Mouse (Mus musculus): ENCODE results near the gene Cdc45. TPM values are rescaled to one million over a fixed set of nuclear protein-coding genes. Genes with fewer than 3 reads are reported as not detected.

The Cdc45 gene
- total and polyA plus RNA-seq, 3 experiments = 2.5 to 3.9 (median 3.4) TPM

DNA sequence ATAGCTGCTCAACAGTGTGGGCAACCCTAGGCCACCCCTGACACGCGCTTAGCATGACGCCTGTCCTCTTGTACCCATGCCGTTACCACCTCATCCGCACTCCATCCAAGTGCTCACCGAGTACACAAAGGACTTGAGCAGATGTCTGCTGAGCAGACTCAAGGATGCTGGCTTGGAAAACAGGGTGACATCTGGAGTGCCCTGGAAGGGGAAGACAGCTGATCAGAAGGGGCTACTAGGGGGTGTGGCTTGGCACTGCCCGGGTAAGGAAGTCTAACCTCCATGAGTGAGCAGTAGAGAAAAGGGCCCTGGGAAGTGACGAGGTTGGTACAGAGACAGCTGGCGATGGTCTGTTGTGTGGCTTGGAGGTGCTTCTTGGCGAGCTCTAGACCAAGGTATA lies 25.1 kb downstream of the Cdc45 start:
- Histone ChIP-seq H3K27ac (no peak overlapping the region), H3K9ac (ENCODE audit: low read depth, low read length) (no peak overlapping the region), H3K4me1 (ENCODE audit: control insufficient read depth, insufficient read depth, low read length) (no peaks in the 10 kb centered on the region), H3K36me3 (ENCODE audit: control insufficient read depth, insufficient read depth, low read length) (no peaks in the 10 kb centered on the region), H3K79me2 (replicated peaks; ENCODE audit: control insufficient read depth, insufficient read depth, low read length) (no peaks in the 10 kb centered on the region), H3K4me3 (no peak overlapping the region), H3K27me3 (ENCODE audit: control insufficient read depth, insufficient read depth, low read length) (no peaks in the 10 kb centered on the region)
- intact Hi-C loops (cut with DNase I) = no loop called here
- no peak for DNase-seq
- TF ChIP-seq CTCF (IDR thresholded peaks at IDR 0.05) (no peak), EP300 (IDR thresholded peaks at IDR 0.05; ENCODE audit: insufficient read depth, low read depth, low read length) (no peak), POLR2A (IDR thresholded peaks at IDR 0.05; ENCODE audit: insufficient read depth, low read depth, low read length) (no peak)
- WGBS = 94% methylated on average over 10 of the region's 10 CpGs

DNA sequence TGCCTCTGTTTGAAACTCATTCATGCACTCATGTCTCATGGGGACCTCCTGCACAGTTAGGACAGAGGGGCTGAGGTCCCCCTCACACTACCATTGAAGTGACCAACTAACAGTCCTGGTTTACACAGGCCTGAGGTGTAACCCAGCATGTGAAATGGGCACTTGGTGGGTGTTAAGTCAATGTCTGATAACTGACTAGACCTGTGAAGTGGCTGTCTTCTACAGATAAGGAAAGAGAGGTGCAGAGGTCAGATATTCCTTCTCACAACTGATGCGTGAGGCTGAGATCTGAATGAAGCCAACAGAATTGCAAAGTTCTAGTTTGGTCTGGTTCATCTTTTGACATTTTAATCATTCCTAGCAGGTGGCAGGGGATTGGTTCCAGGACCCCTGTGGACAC lies 26.3 kb downstream of the Cdc45 start:
- intact Hi-C loops (cut with DNase I) = no loop called here
- Histone ChIP-seq H3K79me2 (replicated peaks; ENCODE audit: control insufficient read depth, insufficient read depth, low read length) (no peaks in the 10 kb centered on the region), H3K27ac (no peak overlapping the region), H3K4me3 (no peak overlapping the region), H3K9ac (ENCODE audit: low read depth, low read length) (no peak overlapping the region), H3K36me3 (ENCODE audit: control insufficient read depth, insufficient read depth, low read length) (no peaks in the 10 kb centered on the region), H3K4me1 (ENCODE audit: control insufficient read depth, insufficient read depth, low read length) (no peaks in the 10 kb centered on the region), H3K27me3 (ENCODE audit: control insufficient read depth, insufficient read depth, low read length) (no peaks in the 10 kb centered on the region)
- no peak for DNase-seq
- 85% methylated on average over 1 of the region's 1 CpGs for WGBS
- TF ChIP-seq POLR2A (IDR thresholded peaks at IDR 0.05; ENCODE audit: insufficient read depth, low read depth, low read length) (no peak), EP300 (IDR thresholded peaks at IDR 0.05; ENCODE audit: insufficient read depth, low read depth, low read length) (no peak), CTCF (IDR thresholded peaks at IDR 0.05) (no peak)

DNA sequence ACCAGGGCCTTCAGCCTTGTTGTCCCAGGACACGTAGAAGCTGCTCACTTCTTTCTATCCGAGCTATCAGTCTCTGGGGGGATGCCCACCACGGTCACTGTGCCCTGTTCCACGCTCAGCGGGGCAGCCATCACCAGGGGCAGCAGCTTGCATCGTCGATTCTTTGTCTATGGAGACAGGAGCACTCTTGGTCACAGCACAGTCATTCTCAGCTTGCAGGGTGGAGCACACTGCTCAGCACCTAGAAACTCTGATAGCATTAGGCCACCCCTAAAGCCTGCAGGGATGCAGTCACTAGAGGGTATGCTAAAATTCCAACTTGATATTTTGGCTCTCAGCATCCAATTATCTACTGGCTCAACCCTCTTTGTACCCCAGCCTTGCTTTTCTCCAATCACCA lies 26.8 kb downstream of the Cdc45 start:
- H3K27ac ChIP-seq = no peak overlapping the region
- no peak for DNase-seq
- no peaks in the 10 kb centered on the region for H3K79me2 ChIP-seq (replicated peaks; ENCODE audit: control insufficient read depth, insufficient read depth, low read length)
- no peak overlapping the region for H3K4me3 ChIP-seq
- no peaks in the 10 kb centered on the region for H3K4me1 ChIP-seq (ENCODE audit: control insufficient read depth, insufficient read depth, low read length)
- 91% methylated on average over 7 of the region's 7 CpGs for WGBS
- TF ChIP-seq CTCF (IDR thresholded peaks at IDR 0.05) (no peak), EP300 (IDR thresholded peaks at IDR 0.05; ENCODE audit: insufficient read depth, low read depth, low read length) (no peak), POLR2A (IDR thresholded peaks at IDR 0.05; ENCODE audit: insufficient read depth, low read depth, low read length) (no peak)
- H3K9ac ChIP-seq (ENCODE audit: low read depth, low read length) = no peak overlapping the region
- H3K27me3 ChIP-seq (ENCODE audit: control insufficient read depth, insufficient read depth, low read length) = no peaks in the 10 kb centered on the region
- intact Hi-C loops (cut with DNase I) = no loop called here
- no peaks in the 10 kb centered on the region for H3K36me3 ChIP-seq (ENCODE audit: control insufficient read depth, insufficient read depth, low read length)

DNA sequence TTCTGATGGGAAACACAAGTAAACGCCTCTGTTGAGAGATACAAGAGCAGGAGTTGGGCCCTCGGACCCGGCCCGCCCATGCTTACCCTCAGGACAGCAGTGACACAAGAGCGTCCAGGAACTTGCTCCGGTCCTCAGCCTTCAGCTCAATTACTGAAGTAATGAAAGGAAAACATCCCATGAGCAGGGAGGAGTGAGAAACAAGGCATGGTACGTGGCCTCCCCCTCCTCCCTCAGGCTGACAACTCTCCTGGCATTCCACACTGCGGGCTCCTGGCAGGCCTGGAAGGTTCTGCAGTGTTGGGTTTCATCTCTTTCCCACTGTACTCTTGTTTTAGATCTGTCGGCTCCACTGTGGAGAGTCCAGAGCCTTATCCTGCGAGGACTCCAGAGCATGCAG lies 30.0 kb downstream of the Cdc45 start:
- H3K4me3 ChIP-seq = no peak overlapping the region
- WGBS = 88% methylated on average over 10 of the region's 10 CpGs
- H3K4me1 ChIP-seq (ENCODE audit: control insufficient read depth, insufficient read depth, low read length) = no peaks in the 10 kb centered on the region
- intact Hi-C loops (cut with DNase I) = no loop called here
- no peak for DNase-seq
- H3K9ac ChIP-seq (ENCODE audit: low read depth, low read length) = no peak overlapping the region
- H3K27ac ChIP-seq = no peak overlapping the region
- H3K27me3 ChIP-seq (ENCODE audit: control insufficient read depth, insufficient read depth, low read length) = 0 out of 2 replicates have a peak, but pooled peaks cover 3% of the 10 kb centered on the region
- no peaks in the 10 kb centered on the region for H3K79me2 ChIP-seq (replicated peaks; ENCODE audit: control insufficient read depth, insufficient read depth, low read length)
- TF ChIP-seq CTCF (IDR thresholded peaks at IDR 0.05) (no peak), EP300 (IDR thresholded peaks at IDR 0.05; ENCODE audit: insufficient read depth, low read depth, low read length) (no peak), POLR2A (IDR thresholded peaks at IDR 0.05; ENCODE audit: insufficient read depth, low read depth, low read length) (no peak)
- no peaks in the 10 kb centered on the region for H3K36me3 ChIP-seq (ENCODE audit: control insufficient read depth, insufficient read depth, low read length)

DNA sequence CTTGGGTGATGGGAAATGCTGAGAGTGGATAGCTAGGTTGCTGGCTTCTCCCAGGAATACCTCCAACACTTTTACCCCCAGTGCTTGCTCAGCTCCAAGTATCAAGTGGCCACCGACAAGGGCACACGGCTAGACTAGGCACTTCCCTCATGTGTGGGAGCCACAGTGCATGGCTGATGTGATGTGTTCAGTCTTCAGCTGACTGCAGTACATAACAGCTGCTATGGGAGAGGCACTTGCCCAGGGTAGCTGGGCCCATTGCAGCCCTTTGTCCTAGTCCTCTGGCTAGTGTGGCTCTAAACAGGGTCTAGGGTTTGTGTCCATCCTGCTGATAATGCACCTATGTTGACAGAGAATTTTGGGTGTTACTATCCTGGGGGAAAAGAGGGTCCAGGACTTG lies 33.3 kb downstream of the Cdc45 start:
- intact Hi-C loops (cut with DNase I) = no loop called here
- WGBS = 40% methylated on average over 2 of the region's 2 CpGs
- Histone ChIP-seq H3K4me3 (peak overlapping the region; percentile 67), H3K27ac (peak overlapping the region; percentile 84), H3K9ac (ENCODE audit: low read depth, low read length) (peak overlapping the region; percentile 74), H3K4me1 (ENCODE audit: control insufficient read depth, insufficient read depth, low read length) (peaks cover 8% of the 10 kb centered on the region), H3K79me2 (replicated peaks; ENCODE audit: control insufficient read depth, insufficient read depth, low read length) (no peaks in the 10 kb centered on the region), H3K36me3 (ENCODE audit: control insufficient read depth, insufficient read depth, low read length) (no peaks in the 10 kb centered on the region; the same call in 1 of the 2 replicates), H3K27me3 (ENCODE audit: control insufficient read depth, insufficient read depth, low read length) (0 out of 2 replicates have a peak, but pooled peaks cover 3% of the 10 kb centered on the region)
- no peak for DNase-seq
- TF ChIP-seq POLR2A (IDR thresholded peaks at IDR 0.05; ENCODE audit: insufficient read depth, low read depth, low read length) = no peak
- TF ChIP-seq EP300 (IDR thresholded peaks at IDR 0.05; ENCODE audit: insufficient read depth, low read depth, low read length) = no peak
- TF ChIP-seq CTCF (IDR thresholded peaks at IDR 0.05) = no peak

DNA sequence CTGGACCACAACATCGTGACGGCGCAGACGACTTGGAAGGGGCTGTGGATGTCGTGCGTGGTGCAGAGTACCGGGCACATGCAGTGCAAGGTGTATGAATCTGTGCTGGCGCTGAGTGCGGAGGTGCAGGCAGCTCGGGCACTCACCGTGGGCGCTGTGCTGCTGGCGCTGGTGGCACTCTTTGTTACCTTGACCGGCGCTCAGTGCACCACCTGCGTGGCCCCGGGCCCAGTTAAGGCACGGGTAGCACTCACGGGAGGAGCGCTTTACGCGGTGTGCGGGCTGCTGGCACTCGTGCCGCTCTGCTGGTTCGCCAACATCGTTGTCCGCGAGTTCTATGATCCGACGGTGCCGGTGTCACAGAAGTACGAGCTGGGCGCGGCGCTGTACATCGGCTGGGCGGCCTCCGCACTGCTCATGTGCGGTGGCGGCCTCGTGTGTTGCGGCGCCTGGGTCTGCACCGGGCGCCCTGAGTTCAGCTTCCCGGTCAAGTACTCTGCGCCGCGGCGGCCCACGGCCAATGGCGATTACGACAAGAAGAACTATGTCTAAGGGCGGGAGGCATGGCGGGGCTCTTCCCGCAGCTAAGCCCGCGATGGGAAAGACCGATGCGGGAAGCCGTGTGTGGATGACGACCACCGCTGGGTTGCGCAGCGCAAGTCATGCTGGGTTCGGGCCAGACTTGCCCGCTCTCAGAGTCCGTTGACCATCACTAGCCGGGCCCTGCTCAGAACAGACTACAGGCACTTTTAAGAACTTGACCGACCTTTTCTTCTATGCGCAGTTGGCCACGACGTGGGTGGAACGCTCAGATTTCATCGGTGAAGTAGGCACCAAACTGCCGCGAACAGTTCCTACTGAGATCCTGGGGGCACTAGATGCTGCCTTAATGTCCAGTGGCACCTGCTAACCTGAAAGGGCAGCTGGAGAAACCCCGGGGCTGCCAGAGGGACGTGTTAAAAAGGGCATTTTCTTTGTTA lies 34.4 kb downstream of the Cdc45 start:
- H3K4me1 ChIP-seq (ENCODE audit: control insufficient read depth, insufficient read depth, low read length) = peaks cover 8% of the 10 kb centered on the region
- peak; percentile 37 to 46 for DNase-seq
- 0 out of 2 replicates have a peak, but pooled peaks cover 3% of the 10 kb centered on the region for H3K27me3 ChIP-seq (ENCODE audit: control insufficient read depth, insufficient read depth, low read length)
- intact Hi-C loops (cut with DNase I) = loop anchor here (2.0 kb wide), 3 partner anchors 21 to 73 kb away; no protein-coding TSS in a partner anchor
- no peaks in the 10 kb centered on the region for H3K79me2 ChIP-seq (replicated peaks; ENCODE audit: control insufficient read depth, insufficient read depth, low read length)
- no peaks in the 10 kb centered on the region; the same call in 1 of the 2 replicates for H3K36me3 ChIP-seq (ENCODE audit: control insufficient read depth, insufficient read depth, low read length)
- 6% methylated on average over 80 of the region's 80 CpGs for WGBS
- peak overlapping the region; percentile 74 for H3K9ac ChIP-seq (ENCODE audit: low read depth, low read length)
- peak overlapping the region; percentile 67 for H3K4me3 ChIP-seq
- TF ChIP-seq EP300 (IDR thresholded peaks at IDR 0.05; ENCODE audit: insufficient read depth, low read depth, low read length) (no peak), CTCF (IDR thresholded peaks at IDR 0.05) (no peak), POLR2A (IDR thresholded peaks at IDR 0.05; ENCODE audit: insufficient read depth, low read depth, low read length) (no peak)
- H3K27ac ChIP-seq = peak overlapping the region; percentile 84

Data from heart, adult 2 months (tissue).